Mouse (Mus musculus) bone marrow macrophage, adult 2 months (primary cell): Measurements from ENCODE around the gene Npas4.

Experiments used
- CTCF ChIP-seq: IDR thresholded peaks from 2 replicates; pipeline ENCODE4 v1.5.1; 2012; ENCODE audit warnings: low read depth, mild to moderate bottlenecking, low read length, moderate library complexity
- POLR2A ChIP-seq: IDR thresholded peaks from 2 replicates; pipeline ENCODE4 v1.6.1; 2012; ENCODE audit warnings: mild to moderate bottlenecking, low read depth, low read length, borderline replicate concordance

GRCm38 (mm10) chr19:5021416-5021815, 31.3 kb upstream of the Npas4 start:
- TF ChIP-seq CTCF (no peak), POLR2A (no peak)
